Mouse (Mus musculus): ENCODE results near the gene Nfkbiz.

DNA sequence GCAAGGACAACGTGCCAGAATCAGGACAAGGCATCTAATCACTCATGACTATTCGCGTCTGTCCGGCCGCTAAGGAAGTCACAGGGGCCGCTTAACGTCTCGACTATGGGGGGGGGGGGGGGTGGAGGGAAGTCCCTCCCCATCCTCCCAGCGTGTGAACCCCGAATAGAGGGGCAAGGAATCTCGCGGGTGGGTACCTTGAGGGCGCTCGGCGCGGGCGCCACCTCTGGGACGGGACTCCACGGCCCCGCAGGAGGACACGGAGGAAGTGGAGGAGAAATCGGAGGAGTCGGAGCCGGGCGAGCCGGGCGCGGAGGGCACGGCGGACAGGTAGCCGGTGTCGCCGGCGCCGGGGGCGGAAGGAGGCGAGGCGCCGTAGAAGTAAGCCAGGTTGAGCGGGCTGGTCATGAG, 17.1 kb downstream of the Nfkbiz start:
- TF ChIP-seq POLR2A (IDR thresholded peaks at IDR 0.05; ENCODE audit: borderline replicate concordance, low read depth, low read length) (no peak), CTCF (IDR thresholded peaks at IDR 0.05; ENCODE audit: low read depth, low read length) (no peak)
